Mouse (Mus musculus): ENCODE data around the gene Rhbdf1.
A peak's percentile ranks its signal among the peaks of the same experiment; 100 is the strongest.

Rhbdf1 gene

GRCm38 (mm10) chr11:32238093-32238860 lies 16.2 kb upstream of the Rhbdf1 start:
- DNase-seq (ENCODE audit: low spot score), result peak; percentile 69

- no peak for DNase-seq (ENCODE audit: low spot score)
Measured at GRCm38 (mm10) chr11:32237411-32237795, 15.3 kb upstream of the Rhbdf1 start.

- DNase-seq (ENCODE audit: low spot score), result no peak
Measured at GRCm38 (mm10) chr11:32236712-32237410, 14.8 kb upstream of the Rhbdf1 start.

- no peak for DNase-seq (ENCODE audit: low spot score)
Measured at GRCm38 (mm10) chr11:32236132-32236531, 14.0 kb upstream of the Rhbdf1 start.

- no peak for DNase-seq (ENCODE audit: low spot score)
Measured at GRCm38 (mm10) chr11:32235646-32236045, 13.5 kb upstream of the Rhbdf1 start.

GRCm38 (mm10) chr11:32234816-32235485 lies 12.9 kb upstream of the Rhbdf1 start:
- DNase-seq (ENCODE audit: low spot score), result no peak

- DNase-seq (ENCODE audit: low spot score), result no peak
Measured at GRCm38 (mm10) chr11:32233895-32234294, 11.8 kb upstream of the Rhbdf1 start.

GRCm38 (mm10) chr11:32232848-32233247 lies 10.7 kb upstream of the Rhbdf1 start:
- DNase-seq (ENCODE audit: low spot score), result no peak

- no peak for DNase-seq (ENCODE audit: low spot score)
Measured at GRCm38 (mm10) chr11:32231125-32231524, 9.0 kb upstream of the Rhbdf1 start.

- DNase-seq (ENCODE audit: low spot score), result no peak
Measured at GRCm38 (mm10) chr11:32230220-32230619, 8.1 kb upstream of the Rhbdf1 start.

- DNase-seq (ENCODE audit: low spot score), result no peak
Measured at GRCm38 (mm10) chr11:32228292-32228845, 6.3 kb upstream of the Rhbdf1 start.

GRCm38 (mm10) chr11:32227555-32227954 lies 5.5 kb upstream of the Rhbdf1 start:
- no peak for DNase-seq (ENCODE audit: low spot score)

- DNase-seq (ENCODE audit: low spot score), result no peak
Measured at GRCm38 (mm10) chr11:32227041-32227440, 4.9 kb upstream of the Rhbdf1 start.

GRCm38 (mm10) chr11:32226124-32226871 lies 4.2 kb upstream of the Rhbdf1 start, which contains the start of gene Mpg:
Gene Mpg, plus strand, starts transcription at chr11:32226505.
- DNase-seq (ENCODE audit: low spot score), result peak; percentile 87

GRCm38 (mm10) chr11:32225222-32226104 lies 3.4 kb upstream of the Rhbdf1 start:
- DNase-seq (ENCODE audit: low spot score), result no peak

- DNase-seq (ENCODE audit: low spot score), result no peak
Measured at GRCm38 (mm10) chr11:32224468-32225139, 2.5 kb upstream of the Rhbdf1 start.

GRCm38 (mm10) chr11:32223297-32223967 lies 1.3 kb upstream of the Rhbdf1 start:
- no peak for DNase-seq (ENCODE audit: low spot score)

GRCm38 (mm10) chr11:32222570-32223194 lies 582 bp upstream of the Rhbdf1 start:
- peak; percentile 37 for DNase-seq (ENCODE audit: low spot score)

Data from T-cell, adult 2 months (primary cell).